Mouse (Mus musculus) right cerebral cortex, postnatal 25 days (tissue): ENCODE measurements at regions not wholly inside any gene's neighbourhood (a gene's known extent, or its start where the extent isn't known, plus 50 kb on each side); places are given as distances from the start of the nearest gene placed in this dataset.
A peak's percentile ranks its signal among the peaks of the same experiment; 100 is the strongest.

Source experiments
- DNase-seq: peaks from one replicate; pipeline ENCODE4 v3.0.0; 2022

- DNase-seq = no peak
These were observed 1002.8 kb upstream of the Adgrl2 start for GRCm38 (mm10) chr3:149993199-149993598.

- DNase-seq = no peak
These were observed 997.4 kb upstream of the Adgrl2 start for GRCm38 (mm10) chr3:149987801-149988200.

- DNase-seq = no peak
These were observed 966.6 kb upstream of the Adgrl2 start for GRCm38 (mm10) chr3:149956993-149957392.

GRCm38 (mm10) chr3:149936197-149936596 is 945.8 kb upstream of the Adgrl2 start:
- no peak for DNase-seq

- DNase-seq = no peak
These were observed 944.5 kb upstream of the Adgrl2 start for GRCm38 (mm10) chr3:149934832-149935231.

- DNase-seq = no peak
These were observed 938.4 kb upstream of the Adgrl2 start for GRCm38 (mm10) chr3:149928456-149929360.

GRCm38 (mm10) chr3:149920206-149920605 is 929.9 kb upstream of the Adgrl2 start:
- no peak for DNase-seq

- DNase-seq = no peak
These were observed 927.8 kb upstream of the Adgrl2 start for GRCm38 (mm10) chr3:149918201-149918600.

- DNase-seq = no peak
These were observed 920.4 kb upstream of the Adgrl2 start for GRCm38 (mm10) chr3:149910721-149911120.

GRCm38 (mm10) chr3:149901783-149902182 is 911.4 kb upstream of the Adgrl2 start:
- DNase-seq = no peak

- DNase-seq = no peak
These were observed 886.2 kb upstream of the Adgrl2 start for GRCm38 (mm10) chr3:149876553-149876952.

- no peak for DNase-seq
These were observed 875.6 kb upstream of the Adgrl2 start for GRCm38 (mm10) chr3:149865945-149866344.

GRCm38 (mm10) chr3:149846941-149847539 is 856.7 kb upstream of the Adgrl2 start:
- no peak for DNase-seq

GRCm38 (mm10) chr3:149845826-149846486 is 855.6 kb upstream of the Adgrl2 start:
- DNase-seq = no peak

- DNase-seq = peak; percentile 19
These were observed 854.9 kb upstream of the Adgrl2 start for GRCm38 (mm10) chr3:149845083-149845825.

- no peak for DNase-seq
These were observed 847.6 kb upstream of the Adgrl2 start for GRCm38 (mm10) chr3:149837921-149838320.

GRCm38 (mm10) chr3:149836467-149837233 is 846.3 kb upstream of the Adgrl2 start:
- DNase-seq = no peak

- DNase-seq = no peak
These were observed 836.8 kb upstream of the Adgrl2 start for GRCm38 (mm10) chr3:149827181-149827580.

- no peak for DNase-seq
These were observed 836.4 kb upstream of the Adgrl2 start for GRCm38 (mm10) chr3:149826757-149827156.

GRCm38 (mm10) chr3:149820670-149821069 is 830.3 kb upstream of the Adgrl2 start:
- no peak for DNase-seq

- DNase-seq = no peak
These were observed 829.5 kb upstream of the Adgrl2 start for GRCm38 (mm10) chr3:149819863-149820262.

- no peak for DNase-seq
These were observed 828.7 kb upstream of the Adgrl2 start for GRCm38 (mm10) chr3:149819081-149819480.
